Mouse (Mus musculus) E14TG2a.4 (cell line): ENCODE results near the gene Rwdd3.

Source experiments
- CTCF ChIP-seq: conservative IDR thresholded peaks from 2 replicates; pipeline ENCODE4 v1.5.1; 2014; ENCODE audit warnings: low read length
- POU5F1 ChIP-seq: IDR thresholded peaks from 2 replicates; pipeline ENCODE4 v1.6.1; 2014; ENCODE audit warnings: low read length, borderline replicate concordance

- TF ChIP-seq CTCF (no peak), POU5F1 (no peak)
Observed at GRCm38 (mm10) chr3:121107481-121107880, 64.0 kb downstream of the Rwdd3 start.
